Mouse (Mus musculus): ENCODE data around the gene Smap1.

Gene Smap1

DNA sequence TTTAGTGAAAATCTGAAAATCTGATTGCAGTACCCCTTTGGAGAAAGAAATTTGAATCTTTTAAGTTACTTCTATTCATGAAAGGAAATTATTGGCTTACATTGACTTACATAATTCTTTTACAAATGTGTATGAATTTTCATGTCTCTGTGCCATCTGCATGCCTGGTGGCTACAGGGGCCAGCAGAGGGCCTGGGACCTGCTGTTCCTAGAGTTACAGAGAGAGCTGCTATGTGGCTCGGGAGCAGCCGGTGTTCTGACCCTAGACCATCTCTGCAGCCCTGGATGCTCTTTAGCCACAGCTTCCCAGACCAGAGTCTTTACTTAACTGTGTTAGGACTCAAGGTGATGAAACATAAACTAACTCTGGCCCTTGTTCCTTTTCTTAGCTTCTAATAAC, 1.8 kb downstream of the Smap1 start:
- in situ Hi-C loops (cut with MboI, MseI), result loop anchor here (5.0 to 10.0 kb wide), 2 partner anchors 82 to 95 kb away; no protein-coding TSS in a partner anchor

DNA sequence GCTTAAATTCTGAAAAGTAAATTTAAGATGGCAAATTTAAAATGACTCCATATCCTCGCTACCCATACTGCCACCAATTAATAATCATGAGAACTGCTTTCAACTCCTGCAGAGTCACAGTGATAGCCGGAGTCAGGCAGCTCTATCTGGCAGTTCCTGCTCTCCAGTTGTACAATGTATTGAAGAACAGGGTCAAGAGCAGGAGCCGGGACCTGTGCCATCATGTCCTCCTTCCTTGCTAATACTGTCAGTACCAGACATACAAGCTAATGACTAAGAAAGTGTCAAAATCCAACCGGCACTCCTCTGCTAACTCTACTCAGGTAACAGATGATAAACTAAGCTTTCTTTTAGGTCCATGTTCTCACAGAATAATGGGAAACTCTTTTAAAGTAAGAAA, 3.0 kb downstream of the Smap1 start:
- in situ Hi-C loops (cut with MboI, MseI), result loop anchor here (5.0 kb wide), 1 partner anchor 758 kb away; the partner anchor contains the start of gene Lmbrd1

DNA sequence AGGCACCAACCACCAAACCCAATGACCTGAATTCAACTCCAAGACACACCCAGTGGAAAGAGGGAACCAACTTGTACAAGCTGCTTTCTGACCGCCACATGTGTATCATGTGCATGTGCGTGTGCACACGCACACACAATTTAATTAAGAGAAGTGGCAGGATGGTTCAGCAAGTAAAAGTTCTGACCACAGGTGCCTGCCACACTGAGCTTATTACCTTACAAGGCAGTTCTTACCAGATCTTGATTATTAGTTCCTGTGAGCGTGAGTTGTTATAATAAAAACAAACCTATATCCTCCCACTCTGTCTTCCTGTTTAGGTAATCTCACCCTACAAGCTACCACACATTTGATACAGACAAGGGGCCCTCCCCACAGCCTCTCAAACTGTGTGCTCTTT, 6.6 kb downstream of the Smap1 start:
- in situ Hi-C loops (cut with MboI, MseI), result loop anchor here (5.0 kb wide), 1 partner anchor 762 kb away; the partner anchor contains the start of gene Lmbrd1

DNA sequence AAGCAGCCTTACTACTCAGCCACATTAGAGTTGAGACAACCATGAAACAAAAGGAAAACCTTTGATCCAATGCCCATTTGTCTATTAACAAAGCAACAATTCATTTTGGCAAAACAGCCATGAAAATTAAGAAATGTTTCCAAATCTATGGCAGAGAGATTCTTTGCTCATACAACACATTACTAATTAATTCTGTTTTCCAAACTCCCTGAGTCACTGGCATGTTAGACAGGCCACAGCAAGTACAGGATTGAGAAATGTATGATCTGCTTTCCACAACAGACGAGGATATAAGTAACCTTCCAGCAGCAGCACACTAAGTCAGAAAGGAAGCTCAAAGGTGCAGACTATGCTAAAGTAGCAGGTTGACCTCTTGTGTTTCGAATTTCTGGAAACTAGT, 9.1 kb downstream of the Smap1 start:
- in situ Hi-C loops (cut with MboI, MseI), result no loop called here

DNA sequence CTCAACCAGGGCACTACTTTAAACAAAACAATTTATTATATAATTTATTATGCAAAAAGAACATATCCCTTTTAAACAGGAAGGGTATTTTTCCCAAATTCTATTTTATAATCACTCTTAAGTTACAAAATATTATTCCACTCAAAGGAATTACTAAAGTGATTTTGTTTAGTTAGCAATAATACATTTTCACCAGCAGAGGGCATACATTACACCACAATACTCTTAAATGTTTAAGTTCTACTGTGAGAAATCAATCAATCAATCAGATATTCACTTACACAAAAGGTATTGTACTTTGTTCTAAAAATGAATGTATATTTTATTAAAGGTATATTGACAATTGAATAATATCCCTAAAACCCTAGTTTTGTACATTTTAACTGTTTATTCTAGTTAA, 16.0 kb downstream of the Smap1 start:
- in situ Hi-C loops (cut with MboI, MseI), result no loop called here

DNA sequence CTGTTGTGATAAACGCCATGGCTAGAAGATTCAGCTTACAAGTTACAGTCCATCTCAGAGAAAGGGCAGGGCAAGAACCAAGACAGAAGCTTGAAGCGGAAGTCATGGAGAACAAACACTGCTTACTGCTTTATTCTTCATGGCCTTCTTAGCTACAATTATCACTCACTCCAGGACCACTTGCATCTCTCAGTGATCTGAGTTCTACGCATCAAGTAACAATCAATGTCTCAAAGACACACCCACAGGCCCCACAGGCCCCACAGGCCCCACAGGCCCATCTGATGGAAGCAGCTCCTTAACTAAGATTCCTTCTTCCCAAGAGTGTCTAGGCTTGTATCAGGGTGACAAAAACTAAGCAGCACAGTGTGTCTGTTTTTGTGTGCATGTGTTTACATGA, 18.8 kb downstream of the Smap1 start:
- in situ Hi-C loops (cut with MboI, MseI), result no loop called here

DNA sequence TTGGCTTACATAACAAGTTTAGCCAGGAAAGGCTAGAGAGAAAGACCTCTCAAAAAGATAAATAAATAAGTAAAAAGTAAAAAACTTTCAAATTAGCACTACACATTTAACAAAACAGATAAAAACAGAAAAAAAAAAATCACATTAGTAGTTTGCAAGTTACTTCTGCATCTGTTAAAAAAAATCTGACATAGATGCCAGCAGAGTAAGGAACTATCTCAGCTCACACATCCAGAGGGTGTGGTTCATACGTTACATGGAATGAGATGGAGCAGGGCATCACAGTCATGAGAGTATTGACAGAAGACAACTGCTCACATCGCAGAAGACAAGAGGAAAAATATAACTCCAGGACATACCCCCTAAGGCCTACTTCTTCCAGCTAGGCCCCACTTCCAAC, 19.4 kb downstream of the Smap1 start:
- in situ Hi-C loops (cut with MboI, MseI), result no loop called here

DNA sequence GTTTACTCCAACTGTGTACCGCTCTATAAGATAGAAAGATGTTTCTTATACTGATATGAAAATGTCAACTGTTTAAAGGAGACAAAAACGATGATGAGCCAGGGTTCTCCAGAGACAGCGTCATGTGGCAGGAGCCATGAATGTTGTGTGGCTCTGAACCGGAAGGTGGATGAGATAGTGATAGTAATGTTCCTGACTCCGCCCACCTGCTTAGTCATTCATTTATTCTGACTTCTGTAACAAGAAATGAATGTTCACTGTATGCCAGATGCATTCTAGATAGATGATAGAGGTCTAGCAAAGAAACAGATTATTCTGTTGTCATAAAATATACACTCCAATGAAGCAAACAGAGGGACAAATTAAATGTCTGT, 22.5 kb downstream of the Smap1 start:
- in situ Hi-C loops (cut with MboI, MseI), result no loop called here

DNA sequence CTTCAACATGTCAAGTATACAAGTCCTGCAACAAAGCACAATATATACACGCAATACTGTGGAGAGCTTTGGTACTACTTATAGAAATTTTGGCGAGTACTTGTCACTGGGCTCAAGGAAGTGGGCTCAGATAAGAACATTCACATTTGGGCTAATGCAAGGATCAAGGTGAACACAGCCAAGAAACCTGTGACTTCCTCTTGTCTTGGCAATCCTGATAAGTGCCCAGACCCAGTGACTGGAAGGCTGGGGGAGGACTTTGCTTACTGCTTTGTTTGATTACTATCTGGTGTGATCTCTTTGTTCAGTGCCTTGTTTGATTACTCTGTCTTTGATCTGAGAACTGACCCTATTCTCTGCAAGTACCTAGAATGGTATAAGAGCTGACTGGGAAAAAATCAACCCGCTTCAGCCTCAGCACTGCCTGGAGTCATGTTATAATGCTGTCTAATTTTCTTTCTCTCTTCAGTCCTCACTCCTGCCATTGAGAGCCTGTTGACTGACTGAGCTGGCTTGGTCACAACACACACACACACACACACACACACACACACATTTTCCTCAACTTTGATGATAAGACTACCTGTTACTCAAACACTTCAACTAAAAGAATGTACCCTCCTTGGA, 23.0 kb downstream of the Smap1 start:
- in situ Hi-C loops (cut with MboI, MseI), result no loop called here

DNA sequence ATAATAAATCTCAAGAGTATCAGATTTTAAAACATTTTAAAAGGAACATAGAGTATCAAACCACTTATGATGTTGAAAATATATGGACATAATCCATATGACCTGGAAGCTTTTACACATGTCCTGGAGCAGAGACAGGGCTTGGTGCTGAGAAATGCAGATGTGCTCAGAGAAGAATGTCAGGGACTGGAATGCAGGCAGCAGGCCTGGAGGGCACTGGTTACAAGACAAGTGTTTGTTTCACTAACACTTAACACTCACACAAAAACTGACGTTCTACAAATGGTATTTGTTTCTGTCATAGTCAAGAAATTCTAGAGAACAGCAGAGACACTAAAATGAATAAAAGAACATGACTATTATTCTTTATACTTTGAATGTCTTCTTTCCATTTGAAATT, 30.0 kb downstream of the Smap1 start:
- in situ Hi-C loops (cut with MboI, MseI), result no loop called here

DNA sequence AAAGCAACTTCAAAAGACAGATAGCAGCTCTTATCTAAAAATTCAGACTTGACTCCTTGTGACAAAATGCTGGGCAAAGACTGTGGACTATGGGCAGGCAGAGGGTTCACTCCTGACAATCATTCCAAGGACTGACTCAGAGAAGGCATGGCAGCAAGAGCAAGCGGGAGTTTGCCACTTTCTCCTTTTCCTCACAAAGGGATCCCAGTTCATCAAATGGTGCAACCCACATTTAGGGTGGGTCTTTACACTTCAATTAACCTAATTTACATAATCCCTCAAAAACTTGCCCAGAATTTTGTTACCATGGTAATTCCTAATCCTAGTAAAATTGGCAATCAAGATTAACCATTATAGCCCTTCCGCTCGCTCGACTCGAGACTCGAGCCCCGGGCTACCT, 37.2 kb downstream of the Smap1 start:
- in situ Hi-C loops (cut with MboI, MseI), result no loop called here

DNA sequence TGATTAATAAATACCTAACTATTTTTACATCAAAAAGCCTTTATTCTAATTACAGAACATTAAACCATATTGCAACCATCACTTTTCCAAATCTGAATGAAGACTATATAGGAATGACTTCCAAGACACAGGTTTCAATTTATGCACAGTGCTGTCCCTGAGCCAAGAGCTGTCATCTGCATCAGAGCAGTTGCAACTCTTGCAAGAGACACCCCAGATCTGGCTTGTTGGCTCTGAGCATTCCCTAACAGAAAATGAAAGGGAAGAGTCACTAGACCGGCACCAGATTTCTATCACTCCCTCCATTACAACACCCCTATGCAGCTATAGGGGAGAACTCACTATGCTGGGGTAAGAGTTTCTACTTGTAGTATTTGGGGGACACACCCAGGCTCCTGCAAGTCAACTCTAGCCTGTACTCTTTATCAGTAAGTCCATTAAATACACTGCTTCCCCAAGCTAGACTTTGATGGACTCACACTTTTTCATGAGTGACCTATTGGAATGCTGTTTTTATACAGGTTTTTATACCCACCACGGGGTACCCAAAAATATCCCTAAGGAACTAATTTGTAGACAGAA, 37.9 kb downstream of the Smap1 start:
- in situ Hi-C loops (cut with MboI, MseI), result no loop called here

DNA sequence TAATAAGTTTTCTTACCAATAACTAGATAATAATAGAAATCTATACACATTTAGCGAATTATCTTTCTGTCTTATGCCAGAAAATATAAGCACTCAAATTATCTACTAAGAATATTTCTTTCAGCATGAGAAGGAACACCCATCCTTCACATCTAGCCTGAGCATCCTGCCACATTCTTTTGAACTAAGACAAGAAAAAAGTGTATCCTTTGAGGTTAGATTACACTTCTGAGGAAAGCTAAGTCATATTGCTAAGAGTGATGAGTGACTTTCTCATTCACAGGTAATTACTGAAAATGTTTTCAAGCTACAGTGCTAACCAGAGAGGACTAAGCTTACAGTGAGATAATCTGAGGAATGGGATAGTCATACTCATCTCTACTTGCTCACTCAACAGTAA, 39.4 kb downstream of the Smap1 start:
- in situ Hi-C loops (cut with MboI, MseI), result no loop called here

DNA sequence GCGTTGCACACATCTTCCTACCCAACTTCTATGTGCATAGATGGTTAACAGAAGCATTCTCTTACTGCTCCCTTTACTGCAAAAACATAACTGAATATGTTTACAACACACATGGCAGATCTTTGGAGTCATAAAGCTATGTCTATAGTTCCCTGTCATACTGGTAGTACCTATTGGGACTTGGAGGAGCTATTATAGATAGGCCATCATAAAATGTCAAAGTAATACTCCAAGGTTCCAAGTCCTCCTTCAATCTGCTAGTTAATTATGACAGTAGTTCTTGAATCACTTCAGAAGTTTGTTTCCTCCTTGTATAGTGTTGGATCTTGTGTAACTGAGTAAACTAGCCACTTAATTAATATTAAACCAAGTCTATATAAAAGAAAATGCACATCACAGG, 49.9 kb downstream of the Smap1 start:
- in situ Hi-C loops (cut with MboI, MseI), result no loop called here

DNA sequence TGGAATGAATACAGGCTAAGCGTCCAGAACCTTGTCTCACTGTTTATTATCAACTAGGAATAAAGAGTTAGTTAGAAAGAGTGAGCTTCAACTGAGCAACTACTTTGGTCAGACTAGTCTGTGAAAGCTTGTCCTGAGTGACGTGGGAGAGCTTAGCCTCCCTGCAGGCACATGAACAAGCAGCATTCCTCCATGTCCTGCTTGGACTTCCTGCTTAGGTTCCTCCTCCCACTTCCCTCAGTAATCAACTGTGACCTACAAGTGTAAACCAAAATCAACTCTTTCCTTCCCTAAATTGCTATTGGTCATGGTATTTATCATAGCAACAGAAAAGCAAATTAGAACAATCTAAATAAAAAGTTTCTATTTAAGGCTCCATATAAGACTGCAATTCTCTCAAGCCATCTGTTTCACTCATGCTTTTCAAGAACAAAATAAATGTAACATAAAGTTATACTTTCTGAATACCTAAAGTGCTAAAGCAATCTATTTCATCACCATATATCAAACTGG, 54.7 kb downstream of the Smap1 start:
- in situ Hi-C loops (cut with MboI, MseI), result no loop called here

DNA sequence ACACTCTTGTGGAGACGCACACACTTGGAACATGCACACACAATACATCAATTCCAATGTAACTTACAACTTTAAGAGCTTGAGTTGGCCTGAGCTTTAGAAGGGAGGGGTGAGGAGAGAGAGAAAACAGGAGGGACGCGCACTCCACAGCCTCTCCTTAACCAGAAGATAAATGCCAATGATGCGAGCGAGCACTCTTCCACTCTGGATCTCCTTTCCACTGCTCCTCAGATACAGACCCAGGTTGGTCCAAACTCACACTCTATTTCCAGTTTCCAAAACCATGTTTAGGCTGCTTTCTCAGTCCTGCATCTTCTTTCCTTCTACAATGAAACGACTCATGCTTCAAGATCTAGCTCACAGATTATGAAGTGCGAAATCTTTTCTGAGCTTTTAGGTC, 56.6 kb downstream of the Smap1 start:
- in situ Hi-C loops (cut with MboI, MseI), result no loop called here

DNA sequence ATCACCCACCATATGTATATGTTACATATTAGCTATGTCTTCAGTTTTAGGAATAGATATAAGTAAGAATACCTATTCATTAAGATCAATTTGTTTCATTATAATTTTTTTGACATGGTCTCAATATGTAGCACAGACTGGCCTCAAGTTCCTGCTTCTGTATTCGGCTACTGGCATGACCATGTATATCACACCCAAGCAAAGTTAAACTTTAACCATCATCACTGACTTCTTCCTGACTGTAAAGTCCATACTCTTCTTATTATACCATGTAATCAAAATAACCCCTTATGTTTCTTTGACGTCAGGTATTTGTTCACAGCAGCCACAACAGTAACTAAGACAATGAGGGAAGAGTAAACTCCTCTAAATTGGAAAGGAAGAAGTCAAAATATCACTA, 61.2 kb downstream of the Smap1 start:
- in situ Hi-C loops (cut with MboI, MseI), result no loop called here

DNA sequence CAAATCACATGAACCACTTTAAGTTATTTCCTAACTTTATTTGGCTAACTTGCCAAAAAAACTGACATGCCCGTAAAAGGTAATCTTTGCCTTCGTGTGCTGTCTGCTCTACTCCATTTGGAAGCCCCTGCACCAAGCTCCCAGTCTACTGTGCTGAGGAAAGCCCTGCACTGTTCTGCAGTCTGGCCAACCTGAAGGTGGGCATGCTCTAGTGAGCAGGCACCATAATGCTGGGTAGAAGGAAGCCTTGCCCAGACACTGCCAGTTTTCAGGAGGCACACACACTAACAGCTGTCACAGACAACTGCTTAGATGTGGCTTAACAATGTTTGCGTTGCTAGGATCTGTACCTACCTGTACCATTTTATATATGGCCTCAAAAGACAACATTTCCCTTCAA, 66.5 kb downstream of the Smap1 start:
- in situ Hi-C loops (cut with MboI, MseI), result no loop called here

DNA sequence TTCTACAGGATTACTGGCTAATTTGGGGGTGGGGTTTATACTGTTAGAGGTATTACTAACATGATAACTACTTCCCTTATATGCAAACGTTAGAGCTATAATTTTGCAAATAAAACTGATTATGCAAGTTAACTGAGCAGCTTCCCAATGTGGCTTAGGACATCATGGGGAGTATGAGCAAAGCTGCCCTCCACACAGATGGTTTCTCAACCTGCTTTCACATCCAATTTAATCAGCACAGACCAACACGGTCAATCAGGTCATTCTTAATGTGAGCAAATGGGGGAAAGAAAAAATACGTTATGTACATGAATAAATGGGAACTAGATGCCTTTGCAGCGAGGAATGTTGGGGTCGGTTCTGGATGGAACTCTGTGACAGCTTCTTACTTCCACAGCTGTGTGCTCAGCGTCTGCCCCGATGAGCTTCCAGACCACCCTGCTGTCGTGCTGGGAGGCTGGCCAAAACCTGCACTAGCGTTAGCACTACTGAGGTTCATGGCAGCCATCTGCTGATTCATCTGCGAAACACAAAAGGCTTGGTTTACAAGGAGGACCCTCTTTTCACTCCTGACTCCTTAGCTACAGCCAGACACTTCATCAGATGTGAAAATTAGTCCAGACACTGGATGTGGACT, 76.0 kb downstream of the Smap1 start:
- in situ Hi-C loops (cut with MboI, MseI), result no loop called here

DNA sequence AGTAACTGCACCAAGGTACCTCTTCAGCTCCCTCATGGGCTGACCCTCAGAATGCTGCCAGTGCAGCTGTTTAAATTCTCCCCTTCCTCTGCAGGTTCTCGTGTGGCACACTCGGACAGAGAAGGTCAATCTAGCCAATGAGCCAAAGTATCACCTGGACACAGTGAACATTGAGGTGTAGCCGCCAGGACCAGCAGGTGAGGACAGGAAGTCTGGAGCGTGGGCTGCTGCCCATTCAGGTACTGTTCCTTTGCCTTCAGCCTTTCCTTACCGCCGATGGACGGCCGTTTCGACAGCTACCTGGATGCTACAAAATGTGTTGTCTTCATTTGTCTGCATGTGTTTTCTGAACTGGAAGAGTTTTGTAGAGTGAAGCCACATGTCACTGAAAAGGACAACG, 77.1 kb downstream of the Smap1 start:
- in situ Hi-C loops (cut with MboI, MseI), result no loop called here

DNA sequence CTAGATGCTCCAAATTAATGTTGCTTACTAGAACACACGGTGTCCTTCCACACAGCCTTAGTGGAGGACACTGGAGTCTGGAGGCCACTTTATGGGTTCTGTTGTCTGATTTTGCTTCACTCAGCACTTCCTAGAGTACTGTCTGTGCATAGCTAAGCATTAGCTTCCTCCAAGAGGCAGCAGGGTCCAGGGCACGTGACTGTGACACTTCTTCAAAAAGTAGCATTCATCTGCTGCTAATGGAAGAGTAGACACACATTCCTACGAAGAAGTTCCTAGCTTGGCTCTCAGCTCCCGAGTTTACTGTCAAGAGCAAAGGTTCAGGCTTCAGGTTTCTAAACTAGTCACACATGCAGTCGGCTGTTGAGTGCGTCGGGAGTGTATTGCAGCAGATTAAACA, 78.3 kb downstream of the Smap1 start:
- in situ Hi-C loops (cut with MboI, MseI), result no loop called here

DNA sequence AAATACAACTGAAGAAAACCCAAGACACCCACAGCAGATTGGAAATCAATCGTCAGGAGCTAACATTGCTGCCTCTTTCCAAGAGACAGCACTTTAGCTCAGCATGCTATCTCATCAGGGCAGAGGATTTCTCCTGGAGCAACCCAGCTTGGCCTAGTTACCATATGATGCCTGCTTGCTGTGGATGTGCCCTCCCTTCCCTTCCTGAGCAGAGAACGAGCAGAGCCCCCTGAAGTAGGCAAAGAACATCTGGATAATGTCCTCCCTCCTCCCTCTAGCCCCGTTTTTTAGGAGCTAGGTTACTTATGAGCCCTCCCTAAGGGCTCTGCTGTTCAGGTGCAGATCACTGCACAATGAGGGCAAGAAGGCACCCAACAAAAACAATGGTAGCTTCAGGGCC, 79.5 kb downstream of the Smap1 start:
- in situ Hi-C loops (cut with MboI, MseI), result no loop called here

DNA sequence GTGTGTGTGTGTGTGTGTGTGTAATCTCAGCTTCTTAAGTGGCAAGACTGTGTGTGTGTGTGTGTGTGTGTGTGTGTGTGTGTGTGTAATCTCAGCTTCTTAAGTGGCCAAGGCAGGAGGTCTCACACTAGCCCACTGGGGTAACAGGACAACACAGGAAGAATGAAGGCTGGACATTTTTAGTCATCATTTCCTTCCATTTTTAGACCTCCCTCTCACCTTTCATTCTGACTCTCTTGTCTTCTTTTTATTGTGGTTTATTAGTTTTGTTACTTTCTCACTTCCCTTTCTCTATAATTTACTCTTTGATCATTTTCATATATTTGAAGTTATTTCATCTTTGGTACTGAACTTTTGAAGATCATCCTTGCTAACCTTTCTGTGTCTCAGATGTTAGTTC, 81.2 kb downstream of the Smap1 start:
- in situ Hi-C loops (cut with MboI, MseI), result no loop called here

Data from regulatory T cell (primary cell).